Mouse (Mus musculus) cerebellum, postnatal 36 days (tissue): ENCODE measurements around the gene Lrr1.
A peak's percentile ranks its signal among the peaks of the same experiment; 100 is the strongest.
"Not testable (repeated sequence)": the region's sequence is repeated elsewhere in the genome, so short reads cannot be mapped to it uniquely, and the experiment has no call there.

ENCODE experiments used
- DNase-seq, 2 experiments: peaks; one replicate each; pipeline ENCODE4 v3.0.0; 2021 to 2022; ENCODE audit warnings: mixed read lengths in 2 of 2

Gene Lrr1

GRCm38 (mm10) chr12:69168461-69169106 is at the start of gene Lrr1:
Lrr1 (plus strand) TSS chr12:69168814.
- peak; percentile 82 to 92 for DNase-seq

- no peak for DNase-seq
These were observed 48.7 kb upstream of the Lrr1 start for GRCm38 (mm10) chr12:69119908-69120307.

GRCm38 (mm10) chr12:69122801-69123200 is 45.8 kb upstream of the Lrr1 start:
- DNase-seq, result no peak

GRCm38 (mm10) chr12:69125066-69125465 is 43.5 kb upstream of the Lrr1 start:
- DNase-seq, result no peak

GRCm38 (mm10) chr12:69127170-69127569 is 41.4 kb upstream of the Lrr1 start:
- DNase-seq, result no peak

- DNase-seq, result no peak
These were observed 41.0 kb upstream of the Lrr1 start for GRCm38 (mm10) chr12:69127626-69128025.

- DNase-seq, result no peak
These were observed 38.8 kb upstream of the Lrr1 start for GRCm38 (mm10) chr12:69129634-69130310.

GRCm38 (mm10) chr12:69130486-69130885 is 38.1 kb upstream of the Lrr1 start:
- no peak for DNase-seq

GRCm38 (mm10) chr12:69131267-69131666 is 37.3 kb upstream of the Lrr1 start:
- no peak for DNase-seq

- DNase-seq, result peak; percentile 38 to 45
These were observed 36.6 kb upstream of the Lrr1 start for GRCm38 (mm10) chr12:69131981-69132380.

- DNase-seq, result no peak
These were observed 29.4 kb upstream of the Lrr1 start for GRCm38 (mm10) chr12:69139201-69139600.

GRCm38 (mm10) chr12:69139841-69140240 is 28.8 kb upstream of the Lrr1 start:
- DNase-seq, result no peak

GRCm38 (mm10) chr12:69143460-69143859 is 25.2 kb upstream of the Lrr1 start:
- DNase-seq, result no peak

GRCm38 (mm10) chr12:69147166-69147735 is 21.4 kb upstream of the Lrr1 start:
- no peak for DNase-seq

GRCm38 (mm10) chr12:69150049-69150448 is 18.6 kb upstream of the Lrr1 start:
- DNase-seq, result no peak

- DNase-seq, result no peak
These were observed 12.7 kb upstream of the Lrr1 start for GRCm38 (mm10) chr12:69155923-69156322.

GRCm38 (mm10) chr12:69156436-69156835 is 12.2 kb upstream of the Lrr1 start:
- DNase-seq, result no peak

- DNase-seq, result no peak
These were observed 11.5 kb upstream of the Lrr1 start for GRCm38 (mm10) chr12:69157107-69157506.

- no peak for DNase-seq
These were observed 10.2 kb upstream of the Lrr1 start for GRCm38 (mm10) chr12:69158366-69158764.

- peak; percentile 97 to 98 for DNase-seq
These were observed 9.6 kb upstream of the Lrr1 start, which contains the start of gene Rps29 for GRCm38 (mm10) chr12:69158765-69159577. Rps29 (minus strand) TSS chr12:69159186.

- DNase-seq, result peak in 1 of 2 experiments; percentile 31
These were observed 9.1 kb upstream of the Lrr1 start for GRCm38 (mm10) chr12:69159578-69159940.

GRCm38 (mm10) chr12:69160677-69161076 is 7.9 kb upstream of the Lrr1 start:
- not testable (repeated sequence) for DNase-seq

GRCm38 (mm10) chr12:69163586-69163985 is 5.0 kb upstream of the Lrr1 start:
- DNase-seq, result not testable (repeated sequence)
